Mouse (Mus musculus): Measurements from ENCODE around the gene Cyth1.

Cyth1 gene

GRCm38 (mm10) chr11:118254159-118254951 is 6.0 kb upstream of the Cyth1 start:
- no peak for DNase-seq (ENCODE audit: extremely low spot score, low read depth, low spot score)

DNA sequence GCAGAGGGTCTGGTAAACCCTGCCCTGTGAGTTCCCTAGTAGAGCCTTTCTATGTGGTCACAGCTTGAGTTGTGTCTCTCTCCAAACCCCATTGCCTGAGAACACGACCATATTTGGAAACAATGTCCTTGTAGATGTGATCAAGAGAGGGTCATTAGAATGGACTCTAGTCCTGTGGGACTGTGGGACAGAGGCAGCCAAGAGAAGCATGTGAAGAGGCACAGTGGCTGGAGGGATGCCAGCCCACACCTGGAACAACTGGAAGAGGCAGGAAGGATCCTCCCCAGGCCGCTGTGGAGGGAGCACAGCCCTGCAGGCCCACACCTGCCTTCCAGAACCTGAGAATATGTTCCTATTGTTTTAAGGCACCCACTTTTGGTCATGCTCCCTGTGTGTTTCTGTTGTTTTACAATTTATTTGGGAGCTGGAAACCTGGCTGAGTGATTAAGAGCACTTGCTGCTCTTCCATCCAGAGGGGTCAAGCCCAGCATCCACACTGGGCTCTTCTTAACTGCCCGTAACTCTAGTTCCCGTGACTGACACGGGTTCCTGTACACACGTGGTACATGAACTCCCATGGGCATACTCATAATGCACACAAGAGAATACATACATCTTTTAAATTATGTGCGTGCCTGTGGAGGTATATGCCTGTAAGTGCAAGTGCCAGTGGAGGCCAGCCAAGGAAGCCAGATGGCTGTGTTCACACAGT is 5.2 kb upstream of the Cyth1 start:
- no peak for DNase-seq (ENCODE audit: extremely low spot score, low read depth, low spot score)

GRCm38 (mm10) chr11:118249012-118249383 is 606 bp upstream of the Cyth1 start:
- no peak for DNase-seq (ENCODE audit: extremely low spot score, low read depth, low spot score)

GRCm38 (mm10) chr11:118247359-118248095 is 865 bp downstream of the Cyth1 start:
- DNase-seq (ENCODE audit: extremely low spot score, low read depth, low spot score) = no peak

GRCm38 (mm10) chr11:118246724-118247123 is 1.7 kb downstream of the Cyth1 start:
- no peak for DNase-seq (ENCODE audit: extremely low spot score, low read depth, low spot score)

DNA sequence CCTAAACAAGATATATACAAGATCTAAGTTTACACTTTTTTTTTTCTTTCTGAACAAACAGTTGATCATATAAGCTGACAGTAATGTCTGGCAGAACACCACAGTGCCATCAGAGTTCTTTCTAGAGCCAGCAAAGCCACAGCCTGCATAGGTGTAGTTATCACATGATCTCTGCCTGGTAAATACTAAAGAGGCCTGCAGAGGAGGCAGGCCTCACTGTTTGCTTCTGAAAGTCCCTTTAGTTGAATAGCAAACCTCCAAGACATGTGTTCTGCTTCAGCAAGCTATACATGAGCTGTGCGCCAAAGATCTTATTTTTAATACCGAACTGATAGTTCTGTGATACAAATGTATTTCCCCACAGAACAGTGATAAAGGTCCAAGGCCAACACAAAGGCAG is 3.3 kb downstream of the Cyth1 start:
- DNase-seq (ENCODE audit: extremely low spot score, low read depth, low spot score) = no peak

DNA sequence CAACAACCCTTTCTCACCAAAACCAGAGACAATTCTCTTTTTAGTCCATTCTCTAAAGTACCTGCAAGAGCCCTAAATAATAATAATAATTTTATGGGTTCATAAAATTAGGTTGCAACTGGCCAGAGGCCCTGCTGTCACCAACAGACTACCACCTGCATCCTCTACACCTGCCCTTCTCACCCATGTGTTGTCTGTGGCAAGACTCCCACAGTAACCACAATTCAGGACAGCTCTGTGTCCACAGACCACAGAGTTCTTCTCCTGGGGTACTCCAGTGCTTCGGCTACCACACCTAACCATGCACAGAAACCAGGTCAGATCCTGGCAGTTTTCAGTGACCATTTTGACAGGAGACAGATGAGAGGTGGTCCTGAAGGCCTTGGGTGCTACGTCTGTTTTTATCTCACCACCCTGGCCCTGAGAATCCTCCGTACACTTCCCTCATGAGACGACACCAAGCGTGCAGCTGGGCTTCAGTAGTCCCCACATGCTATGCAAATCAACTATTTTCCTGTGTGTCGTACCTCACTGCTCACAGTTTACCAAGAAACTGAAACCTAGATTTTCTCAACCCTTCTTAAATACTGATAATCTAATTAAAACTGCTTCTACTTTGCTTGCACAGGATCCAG is 4.6 kb downstream of the Cyth1 start:
- DNase-seq (ENCODE audit: extremely low spot score, low read depth, low spot score) = no peak

GRCm38 (mm10) chr11:118242506-118242905 is 5.9 kb downstream of the Cyth1 start:
- no peak for DNase-seq (ENCODE audit: extremely low spot score, low read depth, low spot score)

- no peak for DNase-seq (ENCODE audit: extremely low spot score, low read depth, low spot score)
These were observed 8.0 kb downstream of the Cyth1 start for GRCm38 (mm10) chr11:118240388-118240787.

DNA sequence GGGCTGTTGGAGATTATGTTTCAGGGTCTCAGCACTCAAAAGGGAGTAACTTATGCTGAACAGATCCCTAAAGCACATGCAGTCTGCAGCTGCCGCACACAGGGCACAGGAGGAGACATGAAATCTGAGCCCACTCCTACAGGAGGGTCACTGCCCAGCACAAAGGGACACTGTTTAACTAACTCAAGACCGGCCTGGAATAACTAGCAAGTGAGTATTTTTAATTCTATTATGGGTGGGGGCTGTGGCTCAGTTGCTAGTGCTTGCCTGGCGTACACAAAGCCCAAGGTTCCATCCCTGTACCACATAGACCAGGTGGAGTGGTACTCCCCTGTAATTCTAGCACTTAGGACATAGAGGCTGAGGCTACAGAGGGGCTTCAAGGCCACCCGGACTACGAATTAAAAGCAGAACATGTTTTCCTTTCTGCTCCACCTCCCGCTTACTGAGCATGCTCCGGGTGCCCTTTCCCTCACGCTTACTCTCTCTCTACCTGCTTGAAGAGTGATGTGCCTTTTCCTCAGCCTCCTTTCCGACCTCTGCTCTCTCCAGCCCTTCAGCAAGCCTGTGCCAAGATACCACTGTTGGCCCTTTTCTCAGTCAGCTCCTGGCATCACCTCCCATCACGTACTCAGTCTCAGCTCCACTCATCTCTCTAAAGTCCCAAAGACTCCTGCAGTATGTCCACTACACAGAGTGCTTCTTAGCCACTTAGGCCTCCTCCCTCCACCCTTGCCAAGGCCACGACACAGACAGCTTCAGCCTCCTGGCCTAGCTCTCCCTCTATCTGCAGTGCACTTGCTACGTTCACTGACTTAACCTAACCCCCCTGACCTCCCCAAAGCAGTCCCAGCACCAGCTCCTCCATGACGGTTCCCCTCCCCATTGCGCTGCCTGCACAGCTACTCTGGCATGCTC is 8.9 kb downstream of the Cyth1 start:
- peak; percentile 82 for DNase-seq (ENCODE audit: extremely low spot score, low read depth, low spot score)

DNA sequence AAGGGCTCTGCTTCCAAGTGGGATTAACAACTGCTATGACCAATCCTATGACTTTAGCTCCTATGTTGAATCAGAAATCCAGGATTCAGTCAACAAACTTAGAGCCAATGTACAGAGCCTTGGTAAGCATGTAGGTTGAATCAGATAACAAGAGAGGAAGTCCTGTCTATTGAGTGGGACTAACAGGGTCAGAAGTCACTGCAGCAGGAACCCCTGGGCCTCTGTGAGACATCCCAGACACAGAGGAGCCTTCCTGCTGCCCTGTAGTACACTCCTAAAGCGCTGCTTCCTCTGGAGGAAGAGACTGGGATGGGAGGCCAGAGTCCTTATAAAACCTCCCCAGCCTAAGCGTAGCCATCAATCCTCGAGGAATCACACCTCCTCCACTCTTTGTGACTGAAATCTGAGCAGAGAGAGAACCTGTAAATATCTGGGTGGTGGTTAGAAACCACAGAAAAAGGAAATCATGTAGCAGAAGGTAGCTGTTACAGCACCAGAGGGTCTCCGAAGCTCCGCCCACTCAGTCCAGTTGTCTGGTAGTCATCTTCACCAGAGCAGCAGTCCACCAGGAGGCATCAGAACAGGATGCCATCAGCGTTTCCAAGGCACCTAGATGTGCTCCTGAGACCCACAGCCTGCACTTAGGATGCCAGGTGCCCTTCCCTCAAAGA is 11.7 kb downstream of the Cyth1 start:
- DNase-seq (ENCODE audit: extremely low spot score, low read depth, low spot score) = no peak

- DNase-seq (ENCODE audit: extremely low spot score, low read depth, low spot score) = no peak
These were observed 13.5 kb downstream of the Cyth1 start for GRCm38 (mm10) chr11:118234929-118235328.

GRCm38 (mm10) chr11:118234500-118234899 is 13.9 kb downstream of the Cyth1 start:
- no peak for DNase-seq (ENCODE audit: extremely low spot score, low read depth, low spot score)

GRCm38 (mm10) chr11:118233924-118234323 is 14.5 kb downstream of the Cyth1 start:
- no peak for DNase-seq (ENCODE audit: extremely low spot score, low read depth, low spot score)

DNA sequence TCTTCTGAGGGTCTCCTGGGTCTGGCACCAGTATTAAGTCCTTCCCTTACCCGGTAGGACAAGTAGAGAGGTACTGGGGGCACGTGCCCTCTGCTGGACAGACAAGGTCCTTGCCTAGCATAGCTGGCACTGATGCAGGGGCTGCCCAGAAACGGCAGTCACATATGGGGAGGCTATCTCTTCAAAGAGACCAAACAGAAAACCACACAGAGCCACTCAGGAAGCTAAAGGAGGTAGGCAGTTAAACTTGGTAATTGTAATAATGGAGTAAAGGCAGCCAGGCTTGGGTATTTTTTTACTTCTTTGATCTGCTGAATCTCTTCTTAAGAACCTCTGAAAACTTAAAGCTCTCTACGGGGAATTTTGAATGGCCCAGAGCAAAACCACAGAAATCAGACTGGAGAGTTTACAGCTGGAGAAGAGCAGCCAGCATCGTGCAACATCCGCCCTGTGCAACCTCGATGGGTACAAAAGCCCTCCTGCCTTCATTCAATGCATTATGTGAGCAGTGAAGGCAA is 16.0 kb downstream of the Cyth1 start:
- no peak for DNase-seq (ENCODE audit: extremely low spot score, low read depth, low spot score)

DNA sequence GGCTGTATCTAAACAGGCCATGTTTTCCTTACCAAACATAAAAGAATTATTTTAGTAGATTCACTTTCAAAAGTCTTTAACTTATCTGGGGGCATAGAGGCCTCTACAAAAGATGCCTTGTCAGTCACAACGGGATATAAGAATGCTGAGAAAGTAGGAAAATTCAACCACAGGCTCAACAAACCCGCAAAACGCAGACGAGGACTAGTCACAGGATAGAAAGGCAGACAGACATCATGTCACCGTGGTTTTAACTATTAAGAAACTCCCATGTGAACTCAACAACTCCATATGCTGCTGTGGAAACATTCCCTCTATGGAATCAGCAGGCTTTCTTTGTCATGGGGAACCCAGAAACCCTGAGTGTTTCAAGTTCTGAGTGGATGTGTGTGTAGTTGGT is 18.5 kb downstream of the Cyth1 start:
- DNase-seq (ENCODE audit: extremely low spot score, low read depth, low spot score) = no peak

DNA sequence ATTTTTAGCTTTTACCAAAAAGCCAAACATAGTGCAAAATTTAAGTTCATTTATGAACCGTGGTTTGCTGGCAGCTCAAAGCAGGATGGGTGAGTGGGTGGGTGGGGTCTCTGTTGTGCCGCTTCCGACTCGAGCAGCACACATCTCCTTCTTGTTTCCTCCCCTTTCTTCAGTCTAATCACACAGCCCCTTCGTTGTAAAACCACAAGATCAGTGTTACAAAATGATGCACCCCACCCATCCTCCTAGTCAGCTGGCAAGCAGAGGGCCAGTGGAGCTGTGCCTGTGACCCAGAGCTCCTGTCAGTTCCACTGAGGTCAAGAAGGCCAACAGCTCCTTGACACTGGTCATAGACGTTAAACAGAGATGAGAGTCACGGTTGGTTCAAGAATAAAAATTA is 20.7 kb downstream of the Cyth1 start:
- no peak for DNase-seq (ENCODE audit: extremely low spot score, low read depth, low spot score)

GRCm38 (mm10) chr11:118226850-118227249 is 21.5 kb downstream of the Cyth1 start:
- DNase-seq (ENCODE audit: extremely low spot score, low read depth, low spot score) = no peak

GRCm38 (mm10) chr11:118225862-118226261 is 22.5 kb downstream of the Cyth1 start:
- DNase-seq (ENCODE audit: extremely low spot score, low read depth, low spot score) = no peak
